Mouse (Mus musculus) G1E (cell line): ENCODE results near the gene Caprin2.

Experiments used
- CTCF ChIP-seq: IDR thresholded peaks from 2 replicates; pipeline ENCODE4 v1.5.1; 2012; ENCODE audit warnings: low read depth, low read length, inconsistent platforms, mixed read lengths
- GATA1 ChIP-seq: IDR thresholded peaks from 2 replicates; pipeline ENCODE4 v1.6.1; 2012; ENCODE audit warnings: borderline replicate concordance, low read length, inconsistent platforms, mixed read lengths
- TAL1 ChIP-seq: conservative IDR thresholded peaks from 2 replicates; pipeline ENCODE4 v1.6.1; 2012; ENCODE audit warnings: low read depth, low read length, inconsistent platforms, mixed read lengths

GRCm38 (mm10) chr6:148944344-148944766 is 48.3 kb upstream of the Caprin2 start:
- TF ChIP-seq CTCF (no peak), GATA1 (no peak), TAL1 (no peak)
